Mouse (Mus musculus): Measurements from ENCODE around the gene Hlx. TPM values are rescaled to one million over a fixed set of nuclear protein-coding genes. Genes with fewer than 3 reads are reported as not detected.

Hlx gene
- total RNA-seq, 2 experiments from 2014 or later: 1.2 to 2.6 TPM

DNA sequence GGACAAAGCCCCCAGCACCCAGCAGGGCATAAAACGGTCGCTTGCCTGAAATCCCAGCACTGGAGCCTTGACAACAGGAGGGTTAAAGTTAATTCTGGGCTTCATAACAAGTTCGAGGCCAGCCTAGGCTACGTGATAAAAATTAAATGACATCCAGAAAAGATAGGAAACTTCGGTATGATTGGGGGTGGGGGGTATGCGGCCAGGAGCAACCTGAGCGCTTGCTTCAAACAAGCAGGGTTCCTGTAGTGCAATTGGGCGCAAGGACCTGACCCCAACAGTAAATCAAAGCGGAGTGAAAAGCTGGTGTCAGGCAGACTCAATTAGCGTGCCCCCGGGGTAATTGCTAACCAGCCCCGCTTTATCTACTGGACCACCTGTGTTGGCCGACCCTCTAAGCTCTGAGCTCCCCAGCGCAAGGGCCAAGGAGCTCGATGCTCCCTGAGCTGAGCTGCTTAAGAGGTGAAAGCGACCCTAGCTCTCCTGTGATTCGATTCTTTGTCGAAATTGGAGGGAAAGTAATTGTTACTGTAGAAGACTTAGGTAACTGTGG lies 15.3 kb downstream of the Hlx start:
- no peak for DNase-seq (ENCODE audit: low spot score in 2 of 2)

DNA sequence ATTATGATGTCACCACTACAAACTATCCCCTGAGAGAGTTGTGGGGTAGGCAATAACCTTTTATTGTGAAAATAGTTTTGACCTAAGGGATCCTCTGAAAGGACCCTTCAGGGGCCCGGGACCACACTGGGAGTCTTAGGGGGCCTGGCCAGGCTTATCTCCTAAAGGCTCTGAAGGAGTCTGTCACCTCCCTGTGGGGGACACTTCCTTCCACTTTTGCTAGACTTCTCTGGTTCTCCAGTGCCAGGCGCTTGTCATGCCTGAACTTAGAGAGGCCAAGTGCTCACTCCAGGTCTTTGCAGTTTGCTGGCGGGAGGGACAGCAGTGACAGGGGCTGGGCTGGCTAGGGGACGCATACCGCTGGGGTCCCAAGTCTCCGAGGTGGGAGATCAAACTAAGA lies 16.3 kb downstream of the Hlx start:
- no peak for DNase-seq (ENCODE audit: low spot score in 2 of 2)

DNA sequence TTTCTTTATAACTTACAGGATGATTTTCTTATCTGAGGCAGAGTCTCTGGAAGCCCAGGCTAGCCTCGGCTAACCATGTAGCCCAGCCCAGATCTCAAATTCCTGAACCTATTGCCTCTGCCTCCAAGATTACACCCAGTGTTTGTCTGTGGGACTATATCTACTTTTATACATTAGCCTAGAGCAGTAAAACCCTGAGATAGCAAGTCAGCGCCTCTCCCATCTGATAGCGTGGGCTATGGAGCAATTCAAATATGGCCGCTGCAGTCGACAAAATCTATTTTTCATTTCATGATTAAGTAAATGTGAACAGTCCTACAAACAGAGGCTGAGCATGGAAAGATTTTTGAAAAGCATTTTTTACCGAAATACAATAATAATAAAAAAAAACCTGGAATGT lies 16.7 kb downstream of the Hlx start:
- DNase-seq (ENCODE audit: low spot score in 2 of 2): no peak

DNA sequence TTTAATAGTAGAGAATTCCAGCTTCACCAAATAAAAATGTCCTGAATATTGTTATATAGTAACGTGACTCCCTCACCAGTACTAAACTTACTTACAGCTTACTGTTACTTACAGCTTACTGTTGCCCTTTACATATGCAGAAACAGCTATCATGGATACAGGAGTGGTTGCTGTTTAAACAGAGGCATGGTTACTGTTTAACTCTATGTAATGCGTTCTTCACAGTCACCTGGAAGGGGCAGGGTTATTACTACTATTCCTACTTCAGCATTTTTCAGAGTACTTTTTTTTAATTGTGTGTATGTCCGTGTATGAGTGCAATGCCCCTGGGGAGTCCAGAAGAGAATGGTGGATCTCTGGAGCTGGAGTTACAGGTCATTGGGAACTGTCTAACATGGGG lies 17.9 kb downstream of the Hlx start:
- DNase-seq (ENCODE audit: low spot score in 2 of 2): no peak

DNA sequence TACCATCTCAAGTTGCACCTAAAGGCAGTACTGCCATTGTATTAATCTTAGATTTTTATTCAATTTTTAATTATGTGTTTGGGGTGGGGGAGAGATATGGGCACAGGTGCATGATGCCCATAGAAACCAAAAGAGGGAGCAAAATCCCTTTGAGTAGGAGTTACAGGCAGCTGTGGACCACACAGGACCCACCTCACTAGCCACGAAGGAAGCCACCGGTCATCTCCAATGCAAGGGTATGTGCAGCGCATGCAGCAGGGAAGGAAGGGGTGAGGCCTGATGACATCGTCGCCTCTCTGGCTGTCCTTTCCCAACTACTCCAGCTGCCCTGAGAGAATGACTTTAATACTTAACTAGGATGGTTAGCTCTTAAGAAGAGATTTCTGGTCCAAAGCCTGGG lies 18.7 kb downstream of the Hlx start:
- DNase-seq (ENCODE audit: low spot score in 2 of 2): no peak

DNA sequence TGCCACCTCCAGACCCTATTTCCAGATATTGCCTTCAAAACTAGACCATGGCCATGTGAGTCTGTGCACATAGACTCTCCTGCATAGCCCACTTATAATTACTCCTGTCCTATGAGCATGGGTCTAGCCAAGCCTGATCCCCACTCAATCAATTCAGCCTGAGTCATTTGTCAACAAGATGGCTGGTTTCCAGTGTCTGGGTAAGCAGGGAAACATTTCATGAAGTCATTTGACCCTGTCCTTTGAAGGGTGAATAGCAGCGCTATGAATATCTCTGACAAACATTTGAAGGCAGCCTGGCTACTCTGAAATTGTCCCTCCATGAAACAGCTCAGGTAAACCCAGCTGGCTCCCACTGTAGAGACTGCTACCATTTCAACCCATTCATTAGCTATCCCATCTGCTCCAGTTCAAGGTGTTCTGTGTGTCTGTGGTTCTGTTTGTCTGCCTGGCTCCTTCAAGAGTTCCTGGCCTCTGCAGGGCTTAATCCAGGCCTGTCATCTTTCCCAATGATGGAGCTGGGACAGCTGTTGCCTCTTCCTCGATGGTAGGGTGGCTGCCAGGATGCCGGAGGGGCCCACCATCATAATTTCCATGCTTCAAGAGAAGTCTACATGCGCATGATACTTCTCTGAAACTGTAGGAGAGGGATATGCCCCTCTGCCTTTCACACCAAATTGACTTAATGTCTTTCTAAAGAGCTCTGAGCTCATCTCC lies 24.7 kb downstream of the Hlx start:
- DNase-seq (ENCODE audit: low spot score in 2 of 2): no peak

DNA sequence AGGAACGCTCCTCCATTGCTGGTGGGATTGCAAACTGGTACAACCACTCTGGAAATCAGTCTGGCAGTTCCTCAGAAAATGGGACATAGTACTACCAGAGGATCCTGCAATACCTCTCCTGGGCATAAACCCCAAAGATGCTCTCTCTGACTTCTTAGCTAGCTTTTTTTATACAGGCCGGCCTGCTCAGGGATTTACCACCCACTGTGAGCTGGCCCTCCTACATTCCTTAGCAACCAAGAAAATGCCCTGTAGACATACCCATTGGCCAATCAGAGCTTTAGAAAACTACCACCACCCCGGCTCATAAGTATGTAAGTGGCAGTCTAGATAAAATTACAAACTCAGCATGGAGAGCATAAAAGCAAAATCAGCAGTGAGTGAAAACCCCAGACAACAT lies 27.5 kb downstream of the Hlx start:
- no peak for DNase-seq (ENCODE audit: low spot score in 2 of 2)

DNA sequence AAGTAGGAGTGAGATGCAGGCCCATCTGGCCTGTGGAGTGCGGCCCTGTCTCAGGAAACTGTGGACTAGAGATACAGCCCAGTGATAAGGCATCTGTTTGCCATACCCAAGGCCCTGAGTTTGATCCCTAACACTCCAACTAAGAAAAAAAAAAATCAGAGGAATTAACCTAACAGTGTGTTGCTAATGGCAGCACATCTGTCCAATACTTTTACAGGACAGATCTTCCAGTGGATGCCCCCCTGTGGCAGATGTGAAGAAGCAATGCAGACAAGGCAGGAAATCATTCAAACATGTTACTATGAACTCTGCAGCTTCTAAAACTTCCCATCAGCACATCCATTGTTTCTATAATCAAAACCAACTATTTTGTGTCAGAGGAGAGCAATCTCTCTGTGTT lies 33.1 kb downstream of the Hlx start:
- DNase-seq (ENCODE audit: low spot score in 2 of 2): no peak

DNA sequence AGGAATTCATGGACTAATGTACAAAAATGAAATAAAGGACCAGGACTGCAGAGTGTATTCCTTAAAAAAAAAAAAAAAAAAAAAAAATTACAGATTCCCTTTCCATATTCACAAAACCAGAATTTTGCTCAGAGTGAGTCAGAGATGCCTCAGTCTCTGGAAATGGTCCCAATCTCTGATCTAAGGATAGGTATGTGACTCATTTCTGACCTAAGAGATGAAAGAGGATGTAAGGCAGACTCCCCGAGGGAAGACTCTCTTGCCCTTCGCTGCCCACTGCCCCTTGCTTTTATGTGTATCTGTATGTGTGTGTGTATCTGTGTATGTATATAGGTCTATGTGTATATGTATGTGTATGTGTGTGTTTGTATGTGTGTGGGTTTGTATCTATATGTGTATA lies 37.0 kb downstream of the Hlx start:
- no peak for DNase-seq (ENCODE audit: low spot score in 2 of 2)

DNA sequence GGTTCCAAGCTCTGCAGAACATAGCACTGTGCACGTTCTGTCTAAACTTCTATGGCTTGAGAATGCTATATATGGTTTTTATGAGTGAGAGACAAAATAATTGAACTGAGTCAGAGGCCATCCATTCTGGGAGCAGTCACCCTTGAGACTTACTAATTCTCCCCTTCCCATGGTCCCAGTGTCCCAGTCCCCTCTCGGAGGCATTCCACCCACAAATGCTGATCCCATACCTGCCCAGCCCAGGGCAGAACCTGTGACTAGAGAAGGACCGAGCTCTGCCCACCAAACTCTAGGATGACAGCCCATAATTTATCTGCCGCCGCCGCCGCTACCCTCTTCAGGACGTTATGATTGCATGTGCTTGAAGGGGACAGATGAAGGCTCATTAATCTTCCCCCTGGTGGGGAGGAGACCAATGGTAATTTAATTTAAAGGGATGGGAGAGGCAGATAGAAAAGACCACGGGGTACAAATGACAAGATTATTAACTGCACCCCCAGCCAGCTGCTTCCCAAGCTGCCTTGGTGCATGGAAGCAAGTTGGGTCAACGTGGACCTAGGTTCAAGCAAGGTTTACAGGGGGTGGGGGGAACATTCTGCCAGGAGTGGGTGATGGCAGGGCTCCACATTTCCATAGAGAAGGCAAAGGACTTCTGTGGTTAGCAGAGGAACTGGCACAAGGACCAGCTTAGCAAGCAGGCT lies 40.1 kb downstream of the Hlx start:
- DNase-seq (ENCODE audit: low spot score in 2 of 2): no peak

DNA sequence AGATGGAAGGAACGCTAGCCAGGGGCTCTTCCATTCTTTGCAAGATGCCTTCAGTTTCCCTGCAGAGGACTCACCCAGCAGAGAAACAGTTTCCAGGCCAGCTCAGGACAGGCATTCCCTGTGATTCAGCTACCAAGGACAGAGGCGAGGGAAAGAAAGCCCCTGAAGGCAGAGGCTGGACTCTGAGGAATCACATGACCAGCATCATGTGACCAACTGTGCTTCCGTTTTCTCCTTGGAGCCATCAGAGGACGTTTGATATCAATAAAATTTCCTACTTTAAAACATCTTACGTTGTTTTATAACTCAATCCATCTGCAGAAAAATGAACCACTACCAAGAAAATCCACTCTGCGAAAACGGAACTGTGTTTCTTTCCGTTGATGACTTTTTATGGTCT lies 41.2 kb downstream of the Hlx start:
- no peak for DNase-seq (ENCODE audit: low spot score in 2 of 2)

DNA sequence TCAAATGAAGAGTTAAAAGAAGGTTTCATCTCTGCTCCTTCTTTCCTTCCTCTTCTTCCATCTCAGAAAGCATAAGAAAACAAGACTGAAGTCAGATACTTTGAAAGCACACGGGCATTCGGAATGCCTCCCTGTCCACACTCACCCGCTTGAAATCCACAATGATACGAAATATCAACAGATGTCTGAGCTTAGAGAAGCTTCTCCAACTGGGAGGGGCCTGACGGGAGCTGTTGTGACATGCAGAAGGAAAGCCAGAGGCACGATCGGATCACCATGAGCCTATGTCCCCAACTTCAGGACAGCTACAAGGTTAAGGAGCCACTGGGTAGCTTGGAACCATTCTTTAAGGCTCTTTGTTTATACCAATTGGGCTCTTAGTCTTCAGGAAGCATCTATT lies 44.4 kb downstream of the Hlx start:
- no peak for DNase-seq (ENCODE audit: low spot score in 2 of 2)

DNA sequence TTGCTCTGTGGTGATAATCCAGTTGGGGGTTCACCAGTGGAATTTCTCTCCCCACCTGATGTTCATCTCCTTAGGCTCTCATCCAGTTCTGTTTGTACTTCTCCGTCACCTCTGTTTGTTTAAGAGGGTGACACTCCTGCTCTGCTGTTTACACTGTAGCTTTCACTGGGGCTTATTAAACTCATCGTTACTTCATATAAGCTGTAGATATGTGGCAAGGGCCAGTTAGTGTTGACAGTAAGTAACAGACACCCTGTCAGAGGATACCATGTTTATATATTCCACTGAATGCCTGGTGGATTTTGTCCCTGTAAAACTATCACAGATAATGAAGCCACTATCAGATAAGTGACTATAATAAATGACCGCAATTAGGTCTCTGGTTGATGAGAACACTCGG lies 44.9 kb downstream of the Hlx start:
- no peak for DNase-seq (ENCODE audit: low spot score in 2 of 2)

DNA sequence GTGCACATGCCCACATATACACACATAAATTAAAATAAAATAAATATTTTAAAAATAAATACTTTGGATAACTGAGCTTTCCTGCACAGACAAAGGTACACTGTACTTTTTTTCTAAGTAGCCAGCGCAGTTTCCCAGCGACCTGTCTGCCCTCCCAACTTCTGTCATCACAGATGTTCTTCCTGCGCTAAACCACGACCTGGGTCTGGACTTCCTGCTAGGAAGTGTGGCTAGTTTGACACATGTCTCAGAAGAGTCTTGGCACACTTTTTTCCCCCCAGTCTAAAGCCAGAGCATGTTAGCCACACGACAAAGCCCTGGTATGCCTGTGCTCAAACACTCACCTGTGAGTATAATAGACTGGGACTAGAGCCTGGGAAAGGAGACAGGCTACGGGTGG lies 48.9 kb downstream of the Hlx start:
- DNase-seq (ENCODE audit: low spot score in 2 of 2): no peak

DNA sequence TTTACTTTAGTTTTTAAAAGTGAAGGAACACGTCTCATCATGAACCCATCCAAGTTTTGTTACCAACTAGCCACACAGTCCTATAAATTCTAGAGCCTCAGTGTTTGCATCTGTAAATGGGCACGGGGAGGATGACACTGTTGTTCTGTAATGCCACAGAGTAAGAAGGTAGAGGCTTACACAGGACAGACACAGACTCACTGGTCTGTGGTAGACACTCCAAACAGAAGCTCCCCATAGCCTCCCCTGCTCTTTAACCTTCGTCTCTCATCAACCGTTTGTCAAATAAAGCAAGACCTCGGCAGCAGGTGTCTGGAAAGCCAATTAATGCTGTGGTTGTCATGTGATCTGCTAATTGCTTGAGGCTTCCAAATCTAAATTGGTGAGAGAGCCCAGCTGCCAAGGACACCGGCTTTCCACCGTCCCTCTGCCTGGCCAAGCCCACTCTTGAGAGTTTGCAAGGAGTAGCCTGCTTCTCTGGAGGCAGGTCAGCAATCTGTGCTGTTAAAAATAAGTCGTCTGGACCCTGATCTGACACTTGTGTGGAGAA lies 52.9 kb downstream of the Hlx start:
- DNase-seq (ENCODE audit: low spot score in 2 of 2): no peak

DNA sequence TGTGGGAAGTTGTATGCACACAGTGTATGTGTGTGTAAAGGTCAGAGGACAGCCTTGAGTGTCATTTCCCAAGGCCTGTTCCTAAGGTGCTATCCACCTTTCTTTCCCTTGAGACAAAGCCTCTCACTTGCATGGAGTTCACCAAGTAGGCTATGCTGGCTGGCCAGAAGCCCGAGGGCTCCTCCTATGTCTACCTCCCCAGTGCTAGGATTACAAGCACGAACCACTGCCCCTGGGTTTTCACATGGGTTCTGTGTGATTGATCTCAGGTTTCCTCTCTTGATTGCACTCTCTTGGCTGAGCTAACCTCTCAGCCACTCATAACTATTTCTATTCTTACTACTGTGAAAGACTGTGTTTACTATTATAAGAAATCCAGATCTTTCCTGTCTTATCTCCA lies 54.8 kb downstream of the Hlx start:
- DNase-seq (ENCODE audit: low spot score in 2 of 2): no peak

Other genes starting within 250 kb of the Hlx start
- gene Marc1, start 78.7 kb upstream of the Hlx start, total RNA-seq (2021): under 1 TPM in 1 of 2 experiments, not detected in 1; 0.35 TPM
- gene Marc2, start 113.8 kb upstream of the Hlx start, total RNA-seq (2021): 10 to 100 TPM; 93.0 to 97.6 TPM
- gene C130074G19Rik, start 150.6 kb upstream of the Hlx start, total RNA-seq (2021): 10 to 100 TPM in 1 of 2 experiments, 1 to 10 TPM in 1; 9.3 to 12.1 TPM

Measured in layer of hippocampus, postnatal 14 days (tissue).